Mouse (Mus musculus): ENCODE measurements at regions not wholly inside any gene's neighbourhood (a gene's known extent, or its start where the extent isn't known, plus 50 kb on each side); places are given as distances from the start of the nearest gene placed in this dataset.
"Not testable (repeated sequence)": the region's sequence is repeated elsewhere in the genome, so short reads cannot be mapped to it uniquely, and the experiment has no call there.

DNA sequence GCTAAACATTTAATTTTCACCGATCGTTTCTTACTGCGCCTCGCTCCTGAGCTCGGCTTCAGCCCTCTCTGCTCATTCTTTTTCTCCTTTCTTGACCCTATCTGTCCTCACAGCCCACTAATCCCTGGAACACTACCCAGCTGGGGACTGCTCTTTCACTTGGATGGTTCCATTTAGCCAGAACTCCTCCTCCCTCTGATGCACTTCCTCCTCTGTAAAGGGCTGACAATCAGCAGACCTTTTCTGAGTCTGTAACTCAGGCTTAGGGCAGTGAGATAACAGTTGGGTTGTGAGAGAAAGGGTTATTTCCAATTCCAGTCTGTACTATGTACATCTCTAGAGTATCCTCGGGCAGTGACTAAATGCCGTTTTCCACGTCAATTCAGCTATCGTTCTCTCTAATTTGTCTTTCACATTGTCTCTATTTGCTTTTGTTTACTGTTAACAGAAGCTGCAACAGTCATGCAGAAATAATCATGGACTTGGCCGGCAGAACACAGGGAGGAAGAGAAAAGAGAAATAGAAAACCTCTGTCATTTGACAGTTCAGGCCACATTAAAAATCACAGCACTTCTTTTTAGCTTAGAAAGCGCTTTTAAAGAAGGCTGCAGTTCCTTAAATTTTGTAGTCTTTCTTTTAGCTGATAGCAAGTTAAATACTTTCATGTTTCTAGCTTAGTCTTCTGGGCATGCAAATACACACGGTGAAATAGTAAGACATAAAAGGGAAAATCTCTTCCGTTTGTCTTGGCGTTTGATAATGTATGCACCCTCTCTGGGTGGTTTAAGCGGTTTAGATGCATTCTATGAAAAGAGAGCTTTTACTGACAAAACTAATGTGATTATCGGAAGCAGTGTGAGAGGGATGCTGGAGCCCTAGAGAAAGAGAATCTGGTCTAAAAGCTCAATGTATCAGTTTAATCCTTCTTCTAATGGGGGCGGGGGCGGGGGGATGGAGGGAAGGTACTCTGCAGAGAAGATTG, 94.7 kb upstream of the Fam181b start:
- 0 out of 2 replicates have a peak, but pooled peaks have one; percentile 22 for ATAC-seq (replicated peaks; ENCODE audit: insufficient number of reproducible peaks, insufficient read depth, low FRiP score, low read depth)
- H3K36me3 ChIP-seq = no peaks in the 10 kb centered on the region
- no peak overlapping the region for H3K9ac ChIP-seq
- no peaks in the 10 kb centered on the region for H3K9me3 ChIP-seq (replicated peaks)
- H3K4me2 ChIP-seq = peak overlapping the region; percentile 27
- no peaks in the 10 kb centered on the region for H3K4me1 ChIP-seq (replicated peaks)
- no peak overlapping the region for H3K4me3 ChIP-seq
- 47% methylated on average over 18 of the region's 18 CpGs for WGBS
- peak overlapping the region; percentile 2; the same call in 1 of the 2 replicates for H3K27ac ChIP-seq
- H3K27me3 ChIP-seq = no peaks in the 10 kb centered on the region

DNA sequence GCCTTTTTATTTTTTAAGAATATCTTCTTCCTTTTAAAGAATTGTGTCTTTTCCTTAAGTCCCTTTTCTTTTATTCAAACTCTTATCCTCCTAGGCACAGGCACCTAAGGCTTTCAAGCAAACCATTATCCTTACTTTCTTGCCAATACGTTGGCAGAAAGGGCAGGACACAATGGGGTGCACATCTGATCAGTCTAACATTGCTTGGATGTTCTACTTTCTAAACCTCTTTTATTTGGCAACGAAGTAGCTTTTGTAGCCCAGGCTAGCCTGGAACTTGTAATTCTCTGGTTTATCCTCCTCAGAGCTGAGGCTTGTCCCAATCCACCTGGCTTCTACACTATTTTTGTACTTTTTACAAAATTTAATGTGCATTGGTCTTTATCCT, 94.0 kb upstream of the Fam181b start:
- Histone ChIP-seq H3K36me3 (no peaks in the 10 kb centered on the region), H3K27me3 (no peaks in the 10 kb centered on the region), H3K4me1 (replicated peaks) (no peaks in the 10 kb centered on the region), H3K27ac (no peak overlapping the region), H3K4me3 (no peak overlapping the region), H3K4me2 (no peak overlapping the region), H3K9ac (no peak overlapping the region), H3K9me3 (replicated peaks) (no peaks in the 10 kb centered on the region)
- WGBS = 82% methylated on average over 2 of the region's 2 CpGs
- ATAC-seq (replicated peaks; ENCODE audit: insufficient number of reproducible peaks, insufficient read depth, low FRiP score, low read depth) = no peak

DNA sequence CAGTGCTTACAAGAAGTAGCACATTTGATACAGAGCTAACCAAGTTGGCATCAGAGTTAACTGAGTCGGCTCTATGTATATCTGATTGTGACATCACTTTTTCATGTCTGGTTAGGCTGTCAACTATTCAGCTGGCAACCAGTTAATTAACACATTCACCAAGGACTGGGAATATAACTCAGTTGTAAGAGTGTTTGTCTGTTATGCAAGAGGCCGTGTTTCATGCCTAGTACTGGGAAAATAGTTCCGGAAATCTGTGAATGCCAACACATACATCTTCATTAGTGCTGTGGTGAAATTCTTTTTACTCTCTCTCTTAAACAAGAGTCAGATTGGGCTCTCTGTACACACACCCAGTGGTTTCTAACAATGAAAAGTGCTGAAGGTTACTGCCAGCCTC, 80.8 kb upstream of the Fam181b start:
- Histone ChIP-seq H3K27ac (no peak overlapping the region), H3K4me2 (no peak overlapping the region), H3K4me3 (no peak overlapping the region), H3K9ac (no peak overlapping the region), H3K27me3 (no peaks in the 10 kb centered on the region), H3K9me3 (replicated peaks) (no peaks in the 10 kb centered on the region), H3K4me1 (replicated peaks) (no peaks in the 10 kb centered on the region), H3K36me3 (no peaks in the 10 kb centered on the region)
- WGBS = 76% methylated on average over 3 of the region's 3 CpGs
- ATAC-seq (replicated peaks; ENCODE audit: insufficient number of reproducible peaks, insufficient read depth, low FRiP score, low read depth) = no peak

DNA sequence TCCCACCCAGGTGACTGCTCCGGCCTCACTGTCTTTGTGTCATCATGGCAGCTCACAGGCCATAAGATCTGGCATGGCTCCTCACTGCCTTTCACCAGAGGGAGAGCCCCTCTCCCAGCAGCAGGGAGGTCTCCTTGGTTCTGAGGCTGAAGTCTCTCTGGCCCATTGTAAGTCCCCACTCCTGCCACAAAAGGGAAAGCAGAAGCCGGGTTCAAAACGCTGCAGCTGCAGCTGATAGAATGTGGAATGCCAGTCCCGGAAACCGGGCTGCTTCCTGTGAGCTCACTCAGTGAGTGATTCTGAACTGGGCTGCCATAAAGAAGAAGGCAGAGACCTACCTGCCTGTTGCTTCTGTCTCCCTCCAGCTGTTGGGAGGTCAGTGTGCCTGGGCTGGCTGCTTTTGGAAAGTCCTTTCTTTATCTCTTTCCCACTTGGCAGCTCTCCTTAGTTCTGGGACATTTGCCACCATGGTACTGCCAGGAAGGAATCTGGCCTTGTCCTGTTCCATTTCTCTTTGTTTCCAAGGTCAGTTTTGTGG, 72.9 kb upstream of the Fam181b start:
- peak; percentile 53 for ATAC-seq (replicated peaks; ENCODE audit: insufficient number of reproducible peaks, insufficient read depth, low FRiP score, low read depth)
- not testable (repeated sequence) for H3K4me3 ChIP-seq; H3K27me3 ChIP-seq; H3K4me1 ChIP-seq (replicated peaks); H3K36me3 ChIP-seq; H3K4me2 ChIP-seq; H3K9me3 ChIP-seq (replicated peaks); H3K9ac ChIP-seq
- 39% methylated on average over 5 of the region's 5 CpGs for WGBS
- H3K27ac ChIP-seq = peak overlapping the region; percentile 47; the same call in 1 of the 2 replicates

DNA sequence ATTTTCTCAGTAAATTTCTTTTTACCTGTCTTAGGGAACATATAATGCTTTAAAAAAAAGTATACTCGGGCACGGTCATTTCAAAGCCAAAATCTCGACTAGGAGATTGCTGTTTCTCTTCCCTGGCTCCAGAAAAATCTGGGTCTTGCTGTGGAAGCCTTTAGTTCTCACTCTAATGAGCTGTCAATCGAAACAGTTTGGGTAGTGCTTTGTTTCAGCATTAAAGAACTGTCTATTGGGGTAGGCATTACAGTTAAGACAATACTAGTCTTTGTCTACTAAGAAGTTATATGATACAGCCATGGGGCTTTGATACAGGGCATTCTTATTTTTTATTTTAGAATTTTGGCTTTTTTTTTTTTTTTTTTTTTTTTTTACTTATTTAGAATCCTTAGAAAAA, 71.9 kb upstream of the Fam181b start:
- H3K4me2 ChIP-seq = no peak overlapping the region
- H3K27ac ChIP-seq = peak overlapping the region; percentile 47; the same call in 1 of the 2 replicates
- no peaks in the 10 kb centered on the region for H3K9me3 ChIP-seq (replicated peaks)
- H3K4me3 ChIP-seq = no peak overlapping the region
- H3K27me3 ChIP-seq = no peaks in the 10 kb centered on the region
- H3K9ac ChIP-seq = no peak overlapping the region
- H3K36me3 ChIP-seq = no peaks in the 10 kb centered on the region
- ATAC-seq (replicated peaks; ENCODE audit: insufficient number of reproducible peaks, insufficient read depth, low FRiP score, low read depth) = no peak
- 50% methylated on average over 4 of the region's 4 CpGs for WGBS
- peaks cover 3% of the 10 kb centered on the region for H3K4me1 ChIP-seq (replicated peaks)

DNA sequence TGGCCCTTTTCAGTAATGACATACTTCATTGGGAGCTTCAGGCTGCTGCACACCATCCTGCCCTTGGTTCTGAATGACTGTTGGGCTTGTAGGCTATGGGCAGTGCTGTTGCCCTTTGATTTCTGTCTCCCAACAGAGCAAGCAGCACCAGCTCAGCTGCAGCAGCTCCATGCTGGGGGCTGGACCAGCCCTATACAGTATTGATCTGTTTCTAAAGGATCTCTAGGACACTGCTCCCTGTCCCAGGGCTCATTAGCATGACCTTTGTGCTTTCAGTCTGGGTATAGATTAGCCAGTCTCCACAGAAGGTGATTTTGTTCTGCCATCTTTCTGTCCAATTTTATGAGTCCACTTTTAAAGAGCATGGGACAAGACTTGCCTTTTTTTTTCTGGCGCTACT, 60.3 kb upstream of the Fam181b start:
- no peaks in the 10 kb centered on the region for H3K27me3 ChIP-seq
- no peaks in the 10 kb centered on the region for H3K36me3 ChIP-seq
- H3K9me3 ChIP-seq (replicated peaks) = no peaks in the 10 kb centered on the region
- H3K4me2 ChIP-seq = no peak overlapping the region
- 71% methylated on average over 1 of the region's 1 CpGs for WGBS
- no peak overlapping the region for H3K27ac ChIP-seq
- no peaks in the 10 kb centered on the region for H3K4me1 ChIP-seq (replicated peaks)
- no peak overlapping the region for H3K9ac ChIP-seq
- no peak overlapping the region for H3K4me3 ChIP-seq
- no peak for ATAC-seq (replicated peaks; ENCODE audit: insufficient number of reproducible peaks, insufficient read depth, low FRiP score, low read depth)

DNA sequence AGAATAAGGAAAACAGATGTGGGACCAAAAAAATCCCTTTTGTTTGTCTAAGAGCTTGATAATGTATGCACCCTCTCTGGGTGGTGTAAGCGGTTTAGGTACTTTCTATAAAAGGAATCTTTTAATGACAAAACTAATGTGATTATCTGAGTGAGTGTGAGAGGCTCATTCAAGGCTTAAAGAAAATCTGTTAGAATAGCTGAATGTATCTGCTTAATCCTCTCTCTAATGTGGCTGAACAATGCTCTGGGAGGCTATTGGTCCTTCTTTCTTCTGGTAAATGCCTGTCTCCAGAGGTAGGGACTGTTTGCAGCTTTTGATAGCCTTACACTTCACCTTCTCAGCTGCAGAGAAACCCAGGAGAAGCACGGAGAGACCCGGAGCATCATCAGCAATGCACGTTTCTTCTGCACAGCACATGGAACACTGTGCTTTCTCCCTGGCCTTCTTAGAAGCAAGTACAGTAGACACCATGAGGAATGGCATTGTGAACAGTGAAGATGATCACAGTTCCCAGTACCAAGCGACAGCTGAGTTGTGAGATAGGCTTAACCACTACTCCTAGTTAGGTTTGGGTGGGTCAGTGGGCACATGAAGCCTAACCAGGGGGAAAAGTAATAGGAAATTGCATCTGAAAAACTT, 56.1 kb upstream of the Fam181b start:
- WGBS = 69% methylated on average over 5 of the region's 5 CpGs
- no peak overlapping the region for H3K9ac ChIP-seq

DNA sequence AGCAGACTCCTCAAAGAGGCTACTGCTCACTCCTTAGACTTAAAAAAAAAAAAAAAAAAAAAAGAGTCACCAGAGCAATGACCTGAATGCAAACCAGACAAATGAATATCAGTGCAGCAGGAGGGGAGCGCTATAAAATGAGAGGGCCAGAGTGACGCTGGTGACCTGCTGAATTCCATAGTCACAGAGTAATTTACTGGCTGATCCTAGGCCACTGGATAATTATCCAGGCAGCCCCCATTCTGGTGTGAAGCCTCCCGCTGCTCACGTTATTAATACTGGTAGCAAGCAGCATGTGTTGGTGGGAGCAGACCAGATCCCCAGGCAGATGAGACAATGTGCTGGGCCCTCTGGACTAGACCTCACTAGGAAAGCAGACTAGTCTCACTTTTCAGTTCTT, 53.4 kb upstream of the Fam181b start:
- no peak overlapping the region for H3K4me3 ChIP-seq
- H3K9me3 ChIP-seq (replicated peaks) = no peaks in the 10 kb centered on the region
- H3K27me3 ChIP-seq = no peaks in the 10 kb centered on the region
- no peaks in the 10 kb centered on the region for H3K4me1 ChIP-seq (replicated peaks)
- H3K27ac ChIP-seq = no peak overlapping the region
- H3K4me2 ChIP-seq = no peak overlapping the region
- H3K36me3 ChIP-seq = no peaks in the 10 kb centered on the region
- no peak for ATAC-seq (replicated peaks; ENCODE audit: insufficient number of reproducible peaks, insufficient read depth, low FRiP score, low read depth)
- H3K9ac ChIP-seq = no peak overlapping the region
- WGBS = 79% methylated on average over 4 of the region's 4 CpGs

More for the DNA sequence above, 56.1 kb upstream of the Fam181b start:
- H3K4me2 ChIP-seq = no peak overlapping the region
- no peaks in the 10 kb centered on the region for H3K9me3 ChIP-seq (replicated peaks)
- H3K27me3 ChIP-seq = no peaks in the 10 kb centered on the region
- no peak for ATAC-seq (replicated peaks; ENCODE audit: insufficient number of reproducible peaks, insufficient read depth, low FRiP score, low read depth)
- H3K27ac ChIP-seq = no peak overlapping the region
- H3K4me1 ChIP-seq (replicated peaks) = no peaks in the 10 kb centered on the region
- no peak overlapping the region for H3K4me3 ChIP-seq
- no peaks in the 10 kb centered on the region for H3K36me3 ChIP-seq

Data from heart, embryonic 15.5 days (tissue).